Mouse (Mus musculus) activated CD4-positive, CD25-positive, alpha-beta regulatory T cell, adult 4 months (primary cell): ENCODE data around the gene Dio2. TPM values are rescaled to one million over a fixed set of nuclear protein-coding genes. Genes with fewer than 3 reads are reported as not detected.

Experiments
- ATAC-seq: one replicate; pipeline ENCODE4 v1.8.0; 2017
- polyA plus RNA-seq, 2 experiments: library from polyadenylated mRNA; unstranded; fragments of 100-300 nt; shearing (Covaris generic); gene quantifications; one replicate each; pipeline ENCODE4 v1.2.1; 2017

Dio2 gene
- polyA plus RNA-seq = under 1 TPM; 0.15 to 0.20 TPM

GRCm38 (mm10) chr12:90738388-90739223 lies at the start of gene Dio2:
Gene Dio2, minus strand, starts transcription at chr12:90738438.
- ATAC-seq = peak; percentile 59

GRCm38 (mm10) chr12:90781438-90781837 lies 43.2 kb upstream of the Dio2 start:
- ATAC-seq = no peak

- ATAC-seq = no peak
These were observed 6.5 kb upstream of the Dio2 start for GRCm38 (mm10) chr12:90744752-90745151.

- ATAC-seq = no peak
These were observed 5.4 kb upstream of the Dio2 start for GRCm38 (mm10) chr12:90743633-90744032.

- peak; percentile 56 for ATAC-seq
These were observed 2.2 kb upstream of the Dio2 start for GRCm38 (mm10) chr12:90740468-90740867.

GRCm38 (mm10) chr12:90737932-90738331 lies 306 bp downstream of the Dio2 start:
- peak; percentile 43 for ATAC-seq

- ATAC-seq = no peak
These were observed 2.8 kb downstream of the Dio2 start for GRCm38 (mm10) chr12:90735447-90735846.

- no peak for ATAC-seq
These were observed 3.7 kb downstream of the Dio2 start for GRCm38 (mm10) chr12:90734503-90734902.

GRCm38 (mm10) chr12:90733721-90734120 lies 4.5 kb downstream of the Dio2 start:
- ATAC-seq = no peak

- ATAC-seq = peak; percentile 76
These were observed 8.6 kb downstream of the Dio2 start for GRCm38 (mm10) chr12:90729648-90730047.

- ATAC-seq = no peak
These were observed 13.1 kb downstream of the Dio2 start for GRCm38 (mm10) chr12:90725107-90725506.

- no peak for ATAC-seq
These were observed 13.6 kb downstream of the Dio2 start for GRCm38 (mm10) chr12:90724644-90725043.

GRCm38 (mm10) chr12:90694135-90694534 lies 44.1 kb downstream of the Dio2 start:
- no peak for ATAC-seq
